Mouse (Mus musculus) adrenal gland, adult 8-10 months (tissue): Measurements from ENCODE around the gene Cdkl4. TPM values are rescaled to one million over a fixed set of nuclear protein-coding genes. Genes with fewer than 3 reads are reported as not detected.
"Not testable (repeated sequence)": the region's sequence is repeated elsewhere in the genome, so short reads cannot be mapped to it uniquely, and the experiment has no call there.

Experiments used
- DNase-seq: peaks from one replicate; pipeline ENCODE4 v3.0.0; 2022
- total RNA-seq, 4 experiments: library from RNA; stranded (reverse); gene quantifications; 2 replicates each; pipeline ENCODE4 v1.2.4; 2022

Cdkl4 gene
- total RNA-seq, 4 experiments from 2014 or later = 0.19 to 0.40 (median 0.21) TPM; not detected in 1

- DNase-seq = not testable (repeated sequence)
Measured at GRCm38 (mm10) chr17:80563762-80564610, 13.6 kb downstream of the Cdkl4 start.

- no peak for DNase-seq
Measured at GRCm38 (mm10) chr17:80562792-80563191, 14.8 kb downstream of the Cdkl4 start.

GRCm38 (mm10) chr17:80560669-80561401 lies 16.8 kb downstream of the Cdkl4 start:
- no peak for DNase-seq

- no peak for DNase-seq
Measured at GRCm38 (mm10) chr17:80559745-80560144, 17.9 kb downstream of the Cdkl4 start.

GRCm38 (mm10) chr17:80559050-80559449 lies 18.6 kb downstream of the Cdkl4 start:
- no peak for DNase-seq

GRCm38 (mm10) chr17:80558583-80558982 lies 19.0 kb downstream of the Cdkl4 start:
- no peak for DNase-seq

GRCm38 (mm10) chr17:80557461-80557860 lies 20.2 kb downstream of the Cdkl4 start:
- no peak for DNase-seq

GRCm38 (mm10) chr17:80553318-80554270 lies 24.0 kb downstream of the Cdkl4 start:
- DNase-seq = peak; percentile 59

GRCm38 (mm10) chr17:80552653-80553052 lies 25.0 kb downstream of the Cdkl4 start:
- DNase-seq = no peak

GRCm38 (mm10) chr17:80550981-80551380 lies 26.6 kb downstream of the Cdkl4 start:
- no peak for DNase-seq

GRCm38 (mm10) chr17:80546846-80547245 lies 30.8 kb downstream of the Cdkl4 start:
- DNase-seq = no peak

GRCm38 (mm10) chr17:80546227-80546626 lies 31.4 kb downstream of the Cdkl4 start:
- DNase-seq = no peak

- DNase-seq = no peak
Measured at GRCm38 (mm10) chr17:80543646-80544045, 34.0 kb downstream of the Cdkl4 start.

GRCm38 (mm10) chr17:80537136-80537535 lies 40.5 kb downstream of the Cdkl4 start:
- DNase-seq = no peak

- no peak for DNase-seq
Measured at GRCm38 (mm10) chr17:80535633-80536032, 42.0 kb downstream of the Cdkl4 start.

- DNase-seq = not testable (repeated sequence)
Measured at GRCm38 (mm10) chr17:80531351-80531750, 46.3 kb downstream of the Cdkl4 start.

GRCm38 (mm10) chr17:80523231-80523630 lies 54.4 kb downstream of the Cdkl4 start:
- DNase-seq = no peak

- no peak for DNase-seq
Measured at GRCm38 (mm10) chr17:80522229-80522556, 55.4 kb downstream of the Cdkl4 start.

- DNase-seq = no peak
Measured at GRCm38 (mm10) chr17:80521521-80522228, 55.9 kb downstream of the Cdkl4 start.

GRCm38 (mm10) chr17:80520537-80520936 lies 57.1 kb downstream of the Cdkl4 start:
- no peak for DNase-seq

GRCm38 (mm10) chr17:80518811-80519210 lies 58.8 kb downstream of the Cdkl4 start:
- DNase-seq = no peak

GRCm38 (mm10) chr17:80517244-80517643 lies 60.4 kb downstream of the Cdkl4 start:
- DNase-seq = no peak
